Mouse (Mus musculus) c-Kit-positive CD71-positive TER-119-positive erythroid progenitor cells, embryonic 14.5 days (primary cell): ENCODE measurements around the gene Naa15.
A peak's percentile ranks its signal among the peaks of the same experiment; 100 is the strongest.

Source experiments
- DNase-seq: peaks from one replicate; pipeline ENCODE4 v3.0.0-alpha.2; 2013; ENCODE audit warnings: low spot score

Gene Naa15

GRCm38 (mm10) chr3:51434871-51435595 is 20.1 kb downstream of the Naa15 start:
- DNase-seq, result no peak

DNA sequence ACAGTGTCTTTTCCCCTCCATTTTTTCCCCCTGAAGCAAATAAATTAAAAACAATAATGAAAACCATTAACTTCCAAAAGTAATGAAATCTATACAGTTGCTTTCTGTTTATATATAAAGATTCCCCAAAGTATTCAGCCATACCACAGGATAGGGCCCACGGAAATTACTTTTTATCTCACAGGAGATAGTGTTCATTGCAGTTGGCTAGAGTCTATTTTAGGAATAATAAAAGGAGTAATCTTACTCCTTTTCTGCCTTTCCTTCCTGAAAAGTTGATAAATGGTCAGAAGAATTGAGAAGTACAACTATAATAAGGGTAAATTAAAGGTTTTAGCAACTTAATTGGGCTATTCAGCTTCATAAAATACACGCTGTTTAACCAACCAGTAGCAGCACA is 53.6 kb downstream of the Naa15 start:
- no peak for DNase-seq

GRCm38 (mm10) chr3:51475706-51476105 is 60.8 kb downstream of the Naa15 start:
- no peak for DNase-seq

DNA sequence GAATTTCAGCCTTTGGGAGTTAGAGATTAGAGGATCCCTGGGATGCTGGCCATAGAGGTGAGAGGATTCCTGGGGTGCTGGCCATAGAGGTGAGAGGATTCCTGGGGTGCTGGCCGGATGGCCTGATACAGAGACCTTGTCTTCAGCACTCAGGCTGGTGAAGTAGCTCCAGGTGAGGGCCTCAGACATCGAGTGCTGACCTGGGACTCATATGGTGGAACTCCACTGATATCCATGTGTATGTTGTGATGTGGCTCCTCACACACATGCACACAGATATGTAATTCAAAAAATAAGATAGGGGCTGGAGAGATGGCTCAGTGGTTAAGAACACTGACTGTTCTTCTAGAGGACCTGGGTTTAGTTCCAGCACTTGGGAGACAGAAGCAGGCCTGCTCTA is 64.9 kb downstream of the Naa15 start:
- no peak for DNase-seq

- DNase-seq, result peak; percentile 70
These were observed 66.1 kb downstream of the Naa15 start for GRCm38 (mm10) chr3:51481059-51481458.

DNA sequence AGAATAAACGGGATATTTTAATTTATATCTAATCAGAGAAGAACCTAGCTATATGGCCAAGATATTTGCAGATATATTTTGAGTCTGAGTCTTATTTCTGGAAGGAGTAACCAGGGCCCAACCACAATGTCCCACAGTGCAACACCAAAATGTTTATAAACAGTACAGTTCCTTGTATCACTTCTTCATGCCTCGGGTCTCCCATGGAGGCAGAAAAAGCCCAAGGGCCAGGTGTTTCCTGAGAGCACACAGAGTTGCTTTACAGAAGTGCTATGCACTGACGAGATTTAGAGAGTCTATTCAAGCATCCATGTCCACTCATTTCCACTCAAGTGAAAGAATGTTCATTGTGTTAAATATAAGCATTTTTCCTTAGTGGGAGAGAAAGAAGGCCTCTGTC is 66.9 kb downstream of the Naa15 start:
- DNase-seq, result no peak

DNA sequence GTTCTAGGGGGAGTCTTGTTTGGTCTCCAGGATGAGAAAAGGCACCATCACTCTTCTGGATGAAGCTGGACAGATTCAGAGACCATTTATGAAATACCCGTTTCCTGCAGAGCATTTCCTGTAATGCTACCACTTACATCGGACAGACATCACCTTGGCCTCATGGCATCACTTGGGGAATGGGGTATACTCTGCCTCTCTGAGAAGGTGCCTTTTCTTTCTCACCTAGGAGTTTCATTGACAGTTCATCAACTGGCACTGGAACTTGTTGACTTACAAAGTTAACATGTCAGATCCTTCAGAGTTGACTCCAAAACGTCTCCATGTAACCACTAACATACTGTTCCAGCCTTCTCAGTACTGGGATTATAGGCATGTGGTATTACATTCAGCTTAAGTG is 67.8 kb downstream of the Naa15 start:
- no peak for DNase-seq

GRCm38 (mm10) chr3:51483741-51484359 is 68.9 kb downstream of the Naa15 start, which contains the start of gene Rab33b:
TSS of gene Rab33b (plus strand) at chr3:51483920.
- peak; percentile 88 for DNase-seq

DNA sequence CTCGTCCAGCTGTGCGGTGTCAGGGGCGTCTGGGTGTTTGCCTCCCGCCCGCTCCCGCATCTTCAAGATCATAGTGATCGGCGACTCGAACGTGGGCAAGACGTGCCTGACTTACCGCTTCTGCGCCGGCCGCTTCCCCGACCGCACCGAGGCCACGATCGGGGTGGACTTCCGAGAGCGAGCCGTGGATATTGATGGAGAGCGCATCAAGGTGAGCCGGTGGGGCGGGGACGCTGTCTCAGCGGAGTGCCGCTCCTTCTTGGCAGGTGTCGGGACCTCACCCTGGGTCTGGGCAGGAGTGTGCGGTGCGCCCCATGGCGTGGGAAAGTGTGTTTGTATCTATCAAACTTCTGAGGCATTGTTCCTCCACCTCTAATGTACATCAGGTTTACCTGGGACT is 69.4 kb downstream of the Naa15 start:
- no peak for DNase-seq

- DNase-seq, result no peak
These were observed 70.4 kb downstream of the Naa15 start for GRCm38 (mm10) chr3:51485347-51485746.

DNA sequence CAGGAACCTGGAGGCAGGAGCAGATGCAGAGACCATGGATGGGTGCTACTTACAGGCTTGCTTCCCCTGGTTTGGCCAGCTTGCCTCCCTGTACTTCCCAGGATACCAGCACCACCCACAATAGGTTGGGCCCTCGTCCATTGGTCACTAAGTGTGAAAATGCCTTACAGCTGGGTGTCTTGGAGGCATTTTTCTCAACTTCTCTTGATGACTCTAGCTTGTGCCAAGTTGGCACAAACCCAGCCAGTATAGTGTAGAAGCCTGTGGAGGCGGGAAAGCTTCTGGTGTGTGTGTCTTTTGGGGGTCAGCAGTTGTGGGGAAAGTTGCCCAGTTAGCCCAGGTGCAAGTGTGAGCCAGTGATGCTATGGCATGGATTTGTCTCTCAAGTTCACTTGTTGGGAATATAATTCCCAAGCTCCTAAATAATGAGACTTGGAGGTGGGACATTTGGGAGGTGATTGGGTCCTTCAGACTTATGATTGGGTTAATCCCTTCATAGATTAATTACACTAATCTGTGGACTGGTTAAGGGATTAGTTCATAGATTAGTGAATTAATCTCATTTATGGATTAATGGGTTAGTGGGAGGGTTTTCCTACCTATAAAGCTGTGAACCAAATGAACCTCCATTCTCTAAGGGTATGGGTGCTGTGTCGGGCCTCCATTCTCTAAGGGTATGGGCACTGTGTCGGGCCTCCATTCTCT is 71.7 kb downstream of the Naa15 start:
- no peak for DNase-seq

- no peak for DNase-seq
These were observed 75.3 kb downstream of the Naa15 start for GRCm38 (mm10) chr3:51490088-51490753.

GRCm38 (mm10) chr3:51493272-51493838 is 78.4 kb downstream of the Naa15 start:
- no peak for DNase-seq

DNA sequence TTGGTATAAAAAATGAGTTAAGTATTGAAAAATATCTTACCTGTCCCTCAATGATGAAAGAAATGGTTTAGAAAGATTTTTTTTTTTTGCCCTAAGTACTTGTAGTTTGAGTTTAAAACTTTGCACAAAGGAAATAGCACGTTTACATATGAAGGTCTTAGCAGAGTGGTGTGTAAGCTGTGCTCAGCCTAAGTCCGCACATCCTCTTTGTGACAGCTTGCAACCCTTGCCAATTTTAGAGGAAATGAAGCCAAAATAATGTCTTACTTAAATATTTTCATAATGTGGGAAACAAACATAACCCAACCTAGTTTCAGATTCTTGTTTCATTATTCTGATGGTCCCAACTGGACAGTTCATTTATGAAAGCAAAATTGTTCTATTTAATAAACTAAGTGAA is 79.5 kb downstream of the Naa15 start:
- no peak for DNase-seq

DNA sequence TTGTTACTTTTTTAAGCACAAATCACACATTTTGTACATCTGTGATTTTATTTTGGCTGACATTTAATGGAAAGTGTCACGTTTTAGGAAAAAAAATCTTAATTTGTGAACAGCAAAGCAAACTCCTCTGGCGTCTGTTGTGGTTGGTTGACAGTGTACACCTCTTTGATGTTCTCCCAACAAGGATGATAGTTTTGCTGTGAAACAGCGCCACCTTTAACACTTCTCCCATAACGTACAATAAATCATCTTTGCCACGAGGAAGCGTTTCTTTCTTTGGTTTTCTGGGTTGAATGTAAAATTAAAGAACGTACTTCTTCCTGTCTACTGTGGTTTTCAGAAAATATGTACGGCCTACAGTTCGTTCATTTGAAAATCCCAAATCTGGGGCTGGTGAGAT is 80.7 kb downstream of the Naa15 start:
- no peak for DNase-seq

GRCm38 (mm10) chr3:51497978-51498377 is 83.0 kb downstream of the Naa15 start:
- no peak for DNase-seq

DNA sequence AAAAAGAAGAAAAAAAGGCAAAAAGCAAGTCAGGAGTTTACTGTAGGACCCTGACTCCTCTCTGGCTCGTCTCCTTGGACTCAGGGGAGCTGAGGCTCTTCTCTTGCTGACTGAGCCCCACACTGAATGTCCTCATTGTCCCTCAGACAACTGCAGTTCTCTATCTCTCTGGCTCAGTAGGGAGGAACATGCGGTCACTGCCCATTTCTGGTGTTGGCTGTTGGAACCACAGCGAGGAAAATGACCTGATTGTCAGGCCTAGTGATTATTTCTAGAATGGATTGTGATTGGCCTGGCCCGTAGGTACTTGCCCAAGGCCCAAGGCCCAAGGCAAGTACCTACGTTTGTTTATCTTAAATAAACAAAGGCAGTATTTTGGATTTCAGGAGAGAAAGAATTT is 83.7 kb downstream of the Naa15 start:
- DNase-seq, result no peak

GRCm38 (mm10) chr3:51499876-51500275 is 84.9 kb downstream of the Naa15 start:
- no peak for DNase-seq

DNA sequence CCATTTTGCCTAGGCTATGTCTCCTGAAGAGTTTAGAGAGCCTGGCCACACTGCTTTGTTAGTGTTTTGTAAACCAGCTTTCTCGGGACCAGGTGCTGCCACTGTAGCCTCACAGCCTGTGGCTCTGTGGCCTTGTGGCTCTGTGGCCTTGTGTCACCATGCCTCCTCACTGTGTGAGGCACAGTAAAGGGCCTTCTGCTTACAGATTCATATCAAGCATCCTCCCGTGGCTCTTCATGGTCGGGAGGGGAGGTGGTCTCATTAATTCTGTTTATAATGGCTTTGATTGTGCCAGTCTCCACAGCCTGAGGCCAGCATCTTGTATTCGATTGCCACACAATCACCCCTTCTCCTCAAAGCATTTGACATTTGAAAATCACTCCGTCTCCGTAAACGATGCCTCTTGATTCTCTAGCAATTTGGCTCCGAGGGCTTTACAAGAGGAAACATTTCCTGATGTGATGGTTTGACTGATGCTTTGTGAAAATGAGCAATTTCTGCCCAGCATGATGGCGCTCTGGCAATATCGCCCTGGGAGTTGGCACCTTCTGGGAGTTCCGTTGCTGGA is 89.5 kb downstream of the Naa15 start:
- DNase-seq, result no peak

- no peak for DNase-seq
These were observed 90.5 kb downstream of the Naa15 start for GRCm38 (mm10) chr3:51505465-51505864.

DNA sequence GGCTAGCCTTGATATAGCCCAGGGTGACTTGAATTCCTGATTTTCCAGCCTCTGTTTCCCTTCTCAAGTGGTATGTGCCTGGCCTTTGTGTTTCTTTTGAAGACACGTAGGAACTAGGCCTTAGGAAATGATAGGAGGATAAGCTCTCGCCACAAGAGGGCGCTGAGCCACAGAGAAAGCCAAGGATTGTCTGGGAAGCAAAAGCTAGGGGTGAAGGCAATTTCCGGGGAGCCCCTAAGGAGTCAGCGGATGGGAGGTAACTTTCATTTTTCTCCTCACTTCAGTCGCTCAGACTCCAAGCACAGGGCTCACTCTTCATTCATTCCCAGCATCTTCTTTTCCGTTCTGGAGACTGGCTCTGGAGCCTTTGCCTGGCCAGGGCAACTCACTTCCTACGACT is 96.0 kb downstream of the Naa15 start:
- peak; percentile 83 for DNase-seq

DNA sequence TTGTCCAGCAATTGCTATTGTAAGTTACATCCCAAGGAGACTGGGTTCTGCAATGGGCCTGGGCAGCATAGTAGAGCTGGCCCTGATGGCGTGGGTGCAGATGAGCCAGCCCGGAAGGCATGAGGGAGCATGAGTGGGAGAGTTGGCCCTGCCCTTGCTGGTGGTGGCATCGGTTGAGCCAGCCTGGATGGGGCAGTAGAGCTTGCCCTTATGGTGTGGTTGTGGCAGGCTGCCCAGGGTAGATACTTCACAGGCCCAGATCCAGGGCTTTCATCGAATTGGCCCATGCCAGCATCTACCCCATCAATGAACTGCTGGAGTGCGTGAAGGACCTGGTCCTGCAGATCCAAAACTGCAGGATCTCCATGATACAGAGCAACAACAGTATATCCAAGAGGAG is 97.0 kb downstream of the Naa15 start:
- DNase-seq, result no peak
